7 mouse cellular contexts compared by ENCODE assay signal in genomic region chr8:82864521-82864818, GRCm38 (mm10). TPM values are rescaled to one million over a fixed set of nuclear protein-coding genes. Genes with fewer than 3 reads are reported as not detected.
DNase-seq lines count a peak whose midpoint lies in the region; ATAC-seq lines count a peak whose summit lies in the region.

No protein-coding gene starts in this region.

- peaks cover 6% of the 10 kb centered on the region for H3K4me1 ChIP-seq in lung, embryonic 16.5 days (replicated peaks; ENCODE audit: control insufficient read depth, insufficient read depth, low read length)
- H3K4me1 ChIP-seq in embryonic facial prominence, embryonic 10.5 days = peaks cover 25% of the 10 kb centered on the region
- H3K4me1 ChIP-seq in hindbrain, embryonic 12.5 days = peaks cover 26% of the 10 kb centered on the region
- peaks cover 51% of the 10 kb centered on the region for H3K4me1 ChIP-seq in megakaryocyte, embryonic 14.5 days

- H3K27ac ChIP-seq in lung, embryonic 16.5 days (ENCODE audit: low read length) = no peak overlapping the region; the same call in 1 of the 2 replicates
- H3K27ac ChIP-seq in embryonic facial prominence, embryonic 10.5 days (replicated peaks) = peak overlapping the region; percentile 94
- H3K27ac ChIP-seq in hindbrain, embryonic 12.5 days = peak overlapping the region; percentile 90

- whole genome bisulfite sequencing in lung, embryonic 16.5 days = 2% methylated on average over 10 of the region's 10 CpGs
- WGBS in embryonic facial prominence, embryonic 10.5 days = 3% methylated on average over 10 of the region's 10 CpGs
- 4% methylated on average over 10 of the region's 10 CpGs for WGBS in hindbrain, embryonic 12.5 days

- H3K4me2 ChIP-seq in lung, embryonic 16.5 days (ENCODE audit: low read depth, low read length) = peak overlapping the region; percentile 88
- H3K4me2 ChIP-seq in hindbrain, embryonic 12.5 days (replicated peaks) = peak overlapping the region; percentile 74

- ATAC-seq in lung, embryonic 16.5 days (ENCODE audit: low read depth) = peak; percentile 43; the same call in 1 of the 2 replicates
- peak; percentile 15; the same call in 1 of the 2 replicates for ATAC-seq in hindbrain, embryonic 12.5 days (ENCODE audit: low FRiP score)
- no peak for ATAC-seq in monocyte, adult 5-6 weeks (replicated peaks; ENCODE audit: insufficient number of reproducible peaks, low FRiP score, low TSS enrichment, poor library complexity, severe bottlenecking)

- no peak for DNase-seq in lung, postnatal 10 days
- no peak for DNase-seq in embryonic facial prominence, embryonic 10.5 days (ENCODE audit: low spot score)
- DNase-seq in urinary bladder, postnatal 25 days (ENCODE audit: low spot score) = no peak

- H3K9me3 ChIP-seq in lung, embryonic 16.5 days (ENCODE audit: control insufficient read depth, low read length) = no peaks in the 10 kb centered on the region
- no peaks in the 10 kb centered on the region for H3K9me3 ChIP-seq in embryonic facial prominence, embryonic 10.5 days
- no peaks in the 10 kb centered on the region for H3K9me3 ChIP-seq in hindbrain, embryonic 12.5 days (replicated peaks)
- H3K9me3 ChIP-seq in megakaryocyte, embryonic 14.5 days = no peaks in the 10 kb centered on the region

- peak overlapping the region; percentile 88 for H3K9ac ChIP-seq in lung, embryonic 16.5 days (ENCODE audit: low read length)
- H3K9ac ChIP-seq in hindbrain, embryonic 12.5 days = peak overlapping the region; percentile 87

- peak overlapping the region; percentile 81 for H3K4me3 ChIP-seq in lung, embryonic 16.5 days (ENCODE audit: low read length)
- H3K4me3 ChIP-seq in embryonic facial prominence, embryonic 10.5 days = peak overlapping the region; percentile 89
- H3K4me3 ChIP-seq in hindbrain, embryonic 12.5 days = peak overlapping the region; percentile 60
- H3K4me3 ChIP-seq in megakaryocyte, embryonic 14.5 days (replicated peaks) = peak overlapping the region; percentile 100

- H3K27me3 ChIP-seq in lung, embryonic 16.5 days (ENCODE audit: control insufficient read depth, insufficient read depth, low read depth, low read length) = no peaks in the 10 kb centered on the region
- no peaks in the 10 kb centered on the region; the same call in 1 of the 2 replicates for H3K27me3 ChIP-seq in embryonic facial prominence, embryonic 10.5 days (replicated peaks; ENCODE audit: low read depth, poor library complexity, severe bottlenecking)
- no peaks in the 10 kb centered on the region for H3K27me3 ChIP-seq in hindbrain, embryonic 12.5 days
- H3K27me3 ChIP-seq in megakaryocyte, embryonic 14.5 days (replicated peaks) = peaks cover 11% of the 10 kb centered on the region

- no peaks in the 10 kb centered on the region for H3K36me3 ChIP-seq in lung, embryonic 16.5 days (ENCODE audit: control insufficient read depth, insufficient read depth, low read length)
- H3K36me3 ChIP-seq in embryonic facial prominence, embryonic 10.5 days (replicated peaks) = no peaks in the 10 kb centered on the region
- no peaks in the 10 kb centered on the region for H3K36me3 ChIP-seq in hindbrain, embryonic 12.5 days
- peaks cover 17% of the 10 kb centered on the region for H3K36me3 ChIP-seq in megakaryocyte, embryonic 14.5 days (replicated peaks; ENCODE audit: low read length)

RNA-seq across cellular contexts. Expression of gene Rnf150, which starts 1.3 kb away (rescaled TPM):
- polyA plus RNA-seq in lung, embryonic 16.5 days (2015; fragmentation: Nextera tagmentation; extraction: Ambion mirVana) = 1.5 and 1.8 TPM in 2 replicates
- polyA plus RNA-seq in embryonic facial prominence, embryonic 10.5 days (2016; fragmentation: Nextera tagmentation; extraction: Ambion mirVana) = 1.8 and 2.5 TPM in 2 replicates
- 2.4 and 2.5 TPM in 2 replicates for polyA plus RNA-seq in hindbrain, embryonic 12.5 days (2016; fragmentation: Nextera tagmentation; extraction: Ambion mirVana)
- polyA plus RNA-seq in megakaryocyte, embryonic 14.5 days (2012; ENCODE audit: insufficient read depth, low replicate concordance) = 0.58 and 0.97 TPM in 2 replicates
- total RNA-seq in monocyte, adult 5-6 weeks (2017) = 0.95 to 1.5 TPM (median 1.2 TPM) in 3 replicates
